Mouse (Mus musculus): Measurements from ENCODE around the gene Ap2s1. TPM values are rescaled to one million over a fixed set of nuclear protein-coding genes. Genes with fewer than 3 reads are reported as not detected.

Ap2s1 gene
- polyA plus RNA-seq, 1 experiment from 2014 or later, result 229 TPM

DNA sequence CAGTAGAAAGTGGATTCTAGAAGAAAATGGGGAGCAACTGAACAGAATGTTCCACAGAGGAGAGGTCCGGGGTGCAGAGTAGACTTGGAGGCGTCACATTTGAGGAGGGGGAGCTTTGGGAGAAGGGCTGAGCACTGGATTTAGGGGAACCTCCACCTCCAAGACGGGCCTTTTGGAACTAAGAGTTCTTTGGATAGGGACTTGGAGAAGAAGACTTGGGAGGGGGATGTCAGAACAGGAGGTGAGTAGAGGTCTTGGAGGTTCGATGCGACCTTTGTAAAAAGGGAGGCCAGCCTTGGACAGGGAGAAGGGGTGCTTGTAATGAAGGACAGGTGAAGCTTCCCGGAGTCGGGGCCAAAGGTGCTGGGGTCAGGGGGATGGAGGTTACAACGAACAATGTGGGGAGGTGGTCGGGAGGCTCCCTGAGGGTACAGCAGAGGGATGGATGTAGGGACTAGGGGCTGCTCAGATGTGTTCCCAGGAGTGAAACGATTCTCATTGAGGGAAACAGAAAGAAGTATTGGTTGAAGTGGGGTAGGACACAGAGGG lies 920 bp downstream of the Ap2s1 start:
- peaks cover 8% of the 10 kb centered on the region; the same call in 1 of the 2 replicates for H3K36me3 ChIP-seq (ENCODE audit: control insufficient read depth, insufficient read depth, low read length)
- ATAC-seq (ENCODE audit: insufficient read depth, low FRiP score), result no peak
- H3K4me2 ChIP-seq (ENCODE audit: low read depth, low read length), result peak overlapping the region; percentile 97
- no peaks in the 10 kb centered on the region for H3K27me3 ChIP-seq (ENCODE audit: control insufficient read depth, insufficient read depth, low read length)
- peak overlapping the region; percentile 92 for H3K9ac ChIP-seq (ENCODE audit: low read length)
- H3K27ac ChIP-seq (ENCODE audit: low read length), result 0 out of 2 replicates have a peak overlapping the region, but pooled peaks have one; percentile 66
- 51% methylated on average over 10 of the region's 10 CpGs for WGBS
- no peaks in the 10 kb centered on the region for H3K9me3 ChIP-seq (replicated peaks; ENCODE audit: control insufficient read depth, low read length)
- H3K4me1 ChIP-seq (ENCODE audit: control insufficient read depth, insufficient read depth, low read length), result peaks cover 13% of the 10 kb centered on the region
- H3K4me3 ChIP-seq (replicated peaks; ENCODE audit: low read length), result peak overlapping the region; percentile 93

DNA sequence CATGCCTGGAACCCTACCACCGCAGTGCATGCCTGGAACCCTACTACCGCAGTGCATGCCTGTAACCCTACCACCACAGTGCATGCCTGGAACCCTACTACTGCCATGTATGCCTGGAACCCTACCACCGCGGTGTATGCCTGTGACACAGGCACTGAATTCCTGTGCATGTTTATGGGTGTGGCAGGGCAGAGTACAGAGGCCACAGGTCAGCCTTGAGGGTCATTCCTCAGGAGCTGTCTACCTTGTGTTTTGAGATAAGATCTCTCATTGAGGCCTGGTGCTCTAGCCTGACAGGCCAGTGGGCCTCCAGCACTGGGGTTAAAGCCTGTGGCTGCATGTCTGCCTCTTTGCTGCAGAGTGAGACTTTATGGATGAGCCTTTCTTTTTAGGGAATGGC lies 7.2 kb downstream of the Ap2s1 start:
- Histone ChIP-seq H3K27me3 (ENCODE audit: control insufficient read depth, insufficient read depth, low read length) (no peaks in the 10 kb centered on the region), H3K9me3 (replicated peaks; ENCODE audit: control insufficient read depth, low read length) (no peaks in the 10 kb centered on the region), H3K27ac (ENCODE audit: low read length) (no peak overlapping the region), H3K4me2 (ENCODE audit: low read depth, low read length) (no peak overlapping the region), H3K4me1 (ENCODE audit: control insufficient read depth, insufficient read depth, low read length) (no peaks in the 10 kb centered on the region), H3K36me3 (ENCODE audit: control insufficient read depth, insufficient read depth, low read length) (peaks cover 12% of the 10 kb centered on the region; the same call in 1 of the 2 replicates), H3K9ac (ENCODE audit: low read length) (no peak overlapping the region), H3K4me3 (replicated peaks; ENCODE audit: low read length) (no peak overlapping the region)
- peak; percentile 19; the same call in 1 of the 2 replicates for ATAC-seq (ENCODE audit: insufficient read depth, low FRiP score)
- 72% methylated on average over 4 of the region's 4 CpGs for WGBS

DNA sequence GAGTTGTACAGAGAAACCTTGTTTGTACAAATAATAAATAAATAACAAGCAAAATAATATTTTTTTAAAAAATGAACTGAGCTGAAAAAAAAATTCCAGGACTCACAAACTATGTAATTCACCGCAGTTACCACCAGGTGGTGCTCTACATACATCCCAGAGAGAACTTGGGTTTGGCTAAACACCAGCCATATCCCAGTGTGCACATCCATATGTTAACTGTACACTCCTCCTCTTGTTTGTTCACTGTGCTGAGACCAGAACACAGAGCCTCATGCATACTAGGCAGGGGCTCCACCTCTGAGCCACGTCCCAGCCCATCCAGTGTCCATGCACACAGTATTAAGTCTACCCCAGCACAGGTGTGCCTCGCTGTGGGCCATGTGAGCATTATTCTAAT lies 7.9 kb downstream of the Ap2s1 start:
- Histone ChIP-seq H3K27ac (ENCODE audit: low read length) (no peak overlapping the region), H3K4me3 (replicated peaks; ENCODE audit: low read length) (no peak overlapping the region), H3K4me1 (ENCODE audit: control insufficient read depth, insufficient read depth, low read length) (no peaks in the 10 kb centered on the region), H3K36me3 (ENCODE audit: control insufficient read depth, insufficient read depth, low read length) (peaks cover 12% of the 10 kb centered on the region; the same call in 1 of the 2 replicates), H3K4me2 (ENCODE audit: low read depth, low read length) (no peak overlapping the region), H3K27me3 (ENCODE audit: control insufficient read depth, insufficient read depth, low read length) (no peaks in the 10 kb centered on the region), H3K9ac (ENCODE audit: low read length) (no peak overlapping the region), H3K9me3 (replicated peaks; ENCODE audit: control insufficient read depth, low read length) (no peaks in the 10 kb centered on the region)
- WGBS, result 56% methylated on average over 3 of the region's 3 CpGs
- peak; percentile 44; the same call in 1 of the 2 replicates for ATAC-seq (ENCODE audit: insufficient read depth, low FRiP score)

DNA sequence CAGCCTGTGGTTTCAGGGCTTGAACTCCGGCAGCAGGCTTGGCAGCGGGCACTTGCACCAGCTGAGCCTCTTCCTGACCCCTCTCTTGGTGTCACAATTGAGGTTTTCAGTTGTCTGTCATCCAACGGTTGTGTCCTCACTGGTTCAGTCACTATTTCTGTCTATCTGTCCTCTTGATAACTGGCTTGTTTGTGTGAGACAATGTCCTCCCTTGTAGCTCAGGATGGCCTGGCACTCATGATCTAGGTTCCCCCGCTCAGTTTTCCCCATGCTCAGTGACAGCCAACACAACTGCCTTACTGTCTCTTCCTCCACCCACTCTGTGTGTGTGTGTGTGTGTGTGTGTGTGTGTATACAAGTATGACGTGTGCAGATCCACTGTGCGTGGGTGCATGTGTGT lies 9.4 kb downstream of the Ap2s1 start:
- H3K4me3 ChIP-seq (replicated peaks; ENCODE audit: low read length), result no peak overlapping the region
- no peaks in the 10 kb centered on the region for H3K4me1 ChIP-seq (ENCODE audit: control insufficient read depth, insufficient read depth, low read length)
- no peak for ATAC-seq (ENCODE audit: insufficient read depth, low FRiP score)
- peaks cover 12% of the 10 kb centered on the region; the same call in 1 of the 2 replicates for H3K36me3 ChIP-seq (ENCODE audit: control insufficient read depth, insufficient read depth, low read length)
- 88% methylated on average over 6 of the region's 6 CpGs for WGBS
- H3K27me3 ChIP-seq (ENCODE audit: control insufficient read depth, insufficient read depth, low read length), result no peaks in the 10 kb centered on the region
- H3K9ac ChIP-seq (ENCODE audit: low read length), result no peak overlapping the region
- no peak overlapping the region for H3K4me2 ChIP-seq (ENCODE audit: low read depth, low read length)
- H3K27ac ChIP-seq (ENCODE audit: low read length), result no peak overlapping the region
- H3K9me3 ChIP-seq (replicated peaks; ENCODE audit: control insufficient read depth, low read length), result no peaks in the 10 kb centered on the region

DNA sequence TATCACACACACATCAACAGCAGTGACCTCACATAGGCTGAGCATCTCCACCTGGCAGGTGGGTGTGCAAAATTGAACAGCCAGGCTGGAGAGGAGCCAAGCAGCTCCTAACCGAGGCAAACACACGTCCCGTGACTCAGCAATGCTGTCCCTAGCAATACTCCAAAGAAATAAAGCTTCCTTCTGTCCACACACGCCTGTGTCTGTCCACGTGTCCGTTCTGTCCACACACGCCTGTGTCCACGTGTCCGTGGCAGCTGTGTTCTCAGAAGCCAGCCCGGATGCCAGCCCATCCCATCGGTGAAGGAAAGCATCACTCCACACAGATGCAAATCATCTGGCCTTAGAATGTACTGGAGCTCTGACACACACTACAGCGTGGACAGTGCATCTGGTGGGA lies 13.8 kb downstream of the Ap2s1 start:
- H3K4me1 ChIP-seq (ENCODE audit: control insufficient read depth, insufficient read depth, low read length), result no peaks in the 10 kb centered on the region
- 75% methylated on average over 12 of the region's 12 CpGs for WGBS
- no peaks in the 10 kb centered on the region for H3K27me3 ChIP-seq (ENCODE audit: control insufficient read depth, insufficient read depth, low read length)
- H3K9ac ChIP-seq (ENCODE audit: low read length), result no peak overlapping the region
- H3K9me3 ChIP-seq (replicated peaks; ENCODE audit: control insufficient read depth, low read length), result no peaks in the 10 kb centered on the region
- no peak overlapping the region for H3K27ac ChIP-seq (ENCODE audit: low read length)
- H3K4me3 ChIP-seq (replicated peaks; ENCODE audit: low read length), result no peak overlapping the region
- no peak for ATAC-seq (ENCODE audit: insufficient read depth, low FRiP score)
- no peak overlapping the region for H3K4me2 ChIP-seq (ENCODE audit: low read depth, low read length)
- H3K36me3 ChIP-seq (ENCODE audit: control insufficient read depth, insufficient read depth, low read length), result no peaks in the 10 kb centered on the region

DNA sequence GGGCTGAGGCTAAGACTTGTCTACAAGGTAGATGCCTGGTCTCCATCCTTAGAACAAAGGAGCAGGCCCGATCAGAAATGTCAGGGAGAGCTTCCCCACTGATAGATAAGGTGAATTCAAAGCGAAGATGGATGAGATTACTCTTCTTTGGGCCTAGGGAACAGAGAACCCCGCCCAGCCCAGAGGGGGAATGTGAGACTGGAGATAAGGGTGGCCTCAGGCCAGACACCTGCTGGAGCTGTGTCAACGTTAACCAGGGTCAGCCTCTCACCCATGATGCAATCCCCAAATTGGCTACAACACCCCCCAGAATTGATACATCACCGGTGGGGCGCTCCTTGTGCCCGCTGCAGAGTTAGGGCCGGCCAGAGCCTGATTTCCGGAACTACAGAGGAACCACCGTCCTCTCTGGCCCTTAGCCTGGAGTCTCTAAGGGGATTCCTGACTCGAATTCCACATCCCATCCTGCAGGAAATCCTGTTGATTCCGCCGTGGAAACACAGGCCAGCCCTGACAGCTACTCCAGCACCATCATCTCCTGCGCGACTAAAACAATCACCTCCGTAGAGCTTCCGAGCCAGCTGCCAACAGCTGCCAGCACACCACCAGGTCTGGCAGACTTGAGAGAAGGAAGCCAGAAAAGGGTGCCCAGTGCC lies 17.3 kb downstream of the Ap2s1 start:
- ATAC-seq (ENCODE audit: insufficient read depth, low FRiP score), result no peak
- Histone ChIP-seq H3K4me3 (replicated peaks; ENCODE audit: low read length) (no peak overlapping the region), H3K9ac (ENCODE audit: low read length) (no peak overlapping the region), H3K27me3 (ENCODE audit: control insufficient read depth, insufficient read depth, low read length) (no peaks in the 10 kb centered on the region), H3K36me3 (ENCODE audit: control insufficient read depth, insufficient read depth, low read length) (no peaks in the 10 kb centered on the region), H3K4me1 (ENCODE audit: control insufficient read depth, insufficient read depth, low read length) (peaks cover 8% of the 10 kb centered on the region; the same call in 1 of the 2 replicates), H3K9me3 (replicated peaks; ENCODE audit: control insufficient read depth, low read length) (no peaks in the 10 kb centered on the region), H3K4me2 (ENCODE audit: low read depth, low read length) (no peak overlapping the region), H3K27ac (ENCODE audit: low read length) (no peak overlapping the region)
- WGBS, result 46% methylated on average over 17 of the region's 17 CpGs

DNA sequence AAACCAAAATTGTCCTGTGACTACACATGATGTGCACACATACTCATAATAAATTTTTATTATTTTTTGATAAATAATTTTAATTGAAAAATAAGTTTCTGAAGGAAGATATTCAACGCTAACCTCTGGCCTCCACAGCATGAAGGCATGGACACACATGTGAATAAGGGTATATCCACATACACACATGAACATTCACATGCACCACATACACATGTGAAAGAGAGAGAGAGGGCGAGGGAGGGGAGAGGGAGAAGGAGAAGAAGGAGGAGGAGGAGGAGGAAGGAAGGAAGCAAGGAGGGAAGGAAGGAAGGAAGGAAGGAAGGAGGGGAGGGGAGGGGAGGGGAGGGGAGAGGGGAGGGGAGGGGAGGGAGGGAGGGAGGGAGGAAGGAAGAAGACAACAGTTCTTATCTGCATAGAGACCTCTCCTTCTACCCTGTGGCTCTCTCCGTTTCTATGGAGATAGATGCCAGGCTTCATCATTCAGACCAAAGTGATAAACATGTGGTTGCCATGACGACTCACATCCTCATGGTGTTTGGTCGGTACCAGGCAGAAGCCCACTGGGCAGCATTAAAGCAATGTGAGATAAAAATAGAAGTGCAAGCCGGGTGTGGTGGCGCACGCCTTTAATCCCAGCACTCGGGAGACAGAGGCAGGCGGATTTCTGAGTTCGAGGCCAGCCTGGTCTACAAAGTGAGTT lies 20.8 kb downstream of the Ap2s1 start:
- Histone ChIP-seq H3K27ac (ENCODE audit: low read length) (no peak overlapping the region), H3K4me1 (ENCODE audit: control insufficient read depth, insufficient read depth, low read length) (peaks cover 17% of the 10 kb centered on the region), H3K36me3 (ENCODE audit: control insufficient read depth, insufficient read depth, low read length) (no peaks in the 10 kb centered on the region), H3K9ac (ENCODE audit: low read length) (no peak overlapping the region), H3K4me2 (ENCODE audit: low read depth, low read length) (no peak overlapping the region), H3K9me3 (replicated peaks; ENCODE audit: control insufficient read depth, low read length) (no peaks in the 10 kb centered on the region), H3K4me3 (replicated peaks; ENCODE audit: low read length) (no peak overlapping the region), H3K27me3 (ENCODE audit: control insufficient read depth, insufficient read depth, low read length) (no peaks in the 10 kb centered on the region)
- ATAC-seq (ENCODE audit: insufficient read depth, low FRiP score), result no peak
- WGBS, result 69% methylated on average over 10 of the region's 11 CpGs

DNA sequence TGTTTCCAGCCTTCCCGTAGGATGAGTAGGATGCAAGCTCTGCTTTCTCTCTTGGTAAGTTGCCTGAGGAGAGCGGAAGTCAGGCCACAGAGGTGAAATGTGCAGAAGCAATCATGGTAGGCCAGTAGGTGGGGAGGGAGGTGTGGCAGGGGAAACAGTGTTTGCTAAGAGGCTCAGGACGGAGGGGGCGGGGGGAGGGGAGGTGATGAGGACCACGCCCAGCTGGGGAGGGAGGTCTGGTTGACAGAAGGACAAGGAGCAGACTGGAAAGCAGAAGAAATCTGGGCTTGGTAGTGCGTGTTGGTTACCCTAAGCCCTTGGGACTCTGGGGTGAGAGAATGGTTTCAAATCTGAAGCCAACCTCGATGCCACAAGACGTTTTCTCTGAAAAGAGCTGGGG lies 22.1 kb downstream of the Ap2s1 start:
- Histone ChIP-seq H3K36me3 (ENCODE audit: control insufficient read depth, insufficient read depth, low read length) (no peaks in the 10 kb centered on the region), H3K4me3 (replicated peaks; ENCODE audit: low read length) (no peak overlapping the region), H3K4me2 (ENCODE audit: low read depth, low read length) (no peak overlapping the region), H3K27me3 (ENCODE audit: control insufficient read depth, insufficient read depth, low read length) (no peaks in the 10 kb centered on the region), H3K9ac (ENCODE audit: low read length) (no peak overlapping the region), H3K27ac (ENCODE audit: low read length) (peak overlapping the region; percentile 91; the same call in 1 of the 2 replicates), H3K9me3 (replicated peaks; ENCODE audit: control insufficient read depth, low read length) (no peaks in the 10 kb centered on the region), H3K4me1 (ENCODE audit: control insufficient read depth, insufficient read depth, low read length) (peaks cover 17% of the 10 kb centered on the region)
- ATAC-seq (ENCODE audit: insufficient read depth, low FRiP score), result peak; percentile 57; the same call in 1 of the 2 replicates
- WGBS, result 21% methylated on average over 8 of the region's 8 CpGs

DNA sequence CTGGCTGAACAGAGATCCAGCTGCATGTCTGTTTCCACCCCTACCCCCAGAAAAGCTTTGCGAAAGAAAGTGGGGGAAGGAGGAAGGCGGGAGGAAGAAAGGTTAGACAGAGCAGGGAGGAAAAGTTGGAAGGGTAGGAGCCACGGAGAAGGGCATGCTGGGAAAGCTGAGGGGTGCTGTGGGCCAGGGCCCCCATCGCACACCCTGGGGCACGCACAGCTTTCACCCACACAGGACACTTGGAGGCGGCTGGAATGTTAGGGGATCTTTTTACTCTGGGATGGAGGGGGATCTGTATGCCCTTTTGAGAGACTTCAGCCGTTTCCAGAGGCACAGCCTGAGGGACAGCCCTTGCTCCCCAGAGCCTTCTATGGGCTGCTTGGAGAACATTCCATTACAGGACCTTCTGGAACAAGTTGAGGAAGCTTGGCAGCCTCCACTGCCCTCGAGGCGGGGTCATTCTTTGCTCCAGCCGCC lies 22.8 kb downstream of the Ap2s1 start:
- H3K9me3 ChIP-seq (replicated peaks; ENCODE audit: control insufficient read depth, low read length), result no peaks in the 10 kb centered on the region
- peak overlapping the region; percentile 32; the same call in 1 of the 2 replicates for H3K9ac ChIP-seq (ENCODE audit: low read length)
- H3K4me1 ChIP-seq (ENCODE audit: control insufficient read depth, insufficient read depth, low read length), result peaks cover 17% of the 10 kb centered on the region
- WGBS, result 35% methylated on average over 10 of the region's 10 CpGs
- peak overlapping the region; percentile 31; the same call in 1 of the 2 replicates for H3K4me2 ChIP-seq (ENCODE audit: low read depth, low read length)
- H3K27ac ChIP-seq (ENCODE audit: low read length), result peak overlapping the region; percentile 91
- no peak overlapping the region for H3K4me3 ChIP-seq (replicated peaks; ENCODE audit: low read length)
- H3K36me3 ChIP-seq (ENCODE audit: control insufficient read depth, insufficient read depth, low read length), result no peaks in the 10 kb centered on the region
- ATAC-seq (ENCODE audit: insufficient read depth, low FRiP score), result peak; percentile 79
- H3K27me3 ChIP-seq (ENCODE audit: control insufficient read depth, insufficient read depth, low read length), result no peaks in the 10 kb centered on the region
